Mouse (Mus musculus): ENCODE measurements around the gene Stx5a. TPM values are rescaled to one million over a fixed set of nuclear protein-coding genes. Genes with fewer than 3 reads are reported as not detected.
"Not testable (repeated sequence)": the region's sequence is repeated elsewhere in the genome, so short reads cannot be mapped to it uniquely, and the experiment has no call there.

The Stx5a gene
- total RNA-seq, 2 experiments from 2014 or later, result 59.1 to 60.5 TPM

DNA sequence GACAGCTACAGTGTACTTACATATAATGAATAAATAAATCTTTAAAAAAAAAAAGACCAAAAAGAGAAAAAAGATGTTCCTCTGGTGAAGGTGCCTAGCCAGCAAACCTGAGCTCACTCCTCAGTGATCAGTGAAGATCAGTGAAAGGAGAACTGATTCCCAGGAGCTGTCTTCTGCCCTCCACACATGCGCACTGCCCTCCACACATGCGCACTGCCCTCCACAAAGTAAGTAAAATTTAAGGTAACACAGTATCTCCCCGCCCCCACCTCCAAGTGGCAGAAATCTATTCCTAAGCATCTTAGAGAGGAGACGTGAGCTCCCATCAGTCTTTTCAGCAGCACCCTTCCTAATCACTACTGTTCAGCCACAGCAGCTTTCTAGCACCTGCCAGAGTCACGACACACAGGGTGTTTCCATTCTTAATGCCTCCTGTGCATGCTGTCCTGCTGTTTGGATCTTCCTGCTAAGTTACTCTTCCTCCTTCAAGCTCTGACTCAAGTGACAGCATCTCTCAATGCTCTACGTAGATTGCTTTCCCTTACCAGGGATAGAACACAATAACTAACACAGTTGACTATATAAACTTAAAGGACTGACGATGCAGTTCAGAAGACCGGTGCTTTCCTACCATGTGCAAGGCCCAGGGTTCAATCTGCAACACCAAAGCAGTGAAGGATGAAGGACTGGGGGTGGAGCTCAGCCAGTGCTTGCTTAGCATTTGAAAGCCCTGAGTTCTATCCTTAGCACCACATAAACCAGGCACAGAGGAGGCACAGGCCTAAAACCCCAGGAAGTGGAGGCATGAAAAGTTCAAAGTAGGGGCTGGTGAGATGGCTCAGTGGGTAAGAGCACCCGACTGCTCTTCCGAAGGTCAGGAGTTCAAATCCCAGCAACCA lies 25.1 kb upstream of the Stx5a start:
- no peak for DNase-seq (ENCODE audit: low spot score in 2 of 2)

DNA sequence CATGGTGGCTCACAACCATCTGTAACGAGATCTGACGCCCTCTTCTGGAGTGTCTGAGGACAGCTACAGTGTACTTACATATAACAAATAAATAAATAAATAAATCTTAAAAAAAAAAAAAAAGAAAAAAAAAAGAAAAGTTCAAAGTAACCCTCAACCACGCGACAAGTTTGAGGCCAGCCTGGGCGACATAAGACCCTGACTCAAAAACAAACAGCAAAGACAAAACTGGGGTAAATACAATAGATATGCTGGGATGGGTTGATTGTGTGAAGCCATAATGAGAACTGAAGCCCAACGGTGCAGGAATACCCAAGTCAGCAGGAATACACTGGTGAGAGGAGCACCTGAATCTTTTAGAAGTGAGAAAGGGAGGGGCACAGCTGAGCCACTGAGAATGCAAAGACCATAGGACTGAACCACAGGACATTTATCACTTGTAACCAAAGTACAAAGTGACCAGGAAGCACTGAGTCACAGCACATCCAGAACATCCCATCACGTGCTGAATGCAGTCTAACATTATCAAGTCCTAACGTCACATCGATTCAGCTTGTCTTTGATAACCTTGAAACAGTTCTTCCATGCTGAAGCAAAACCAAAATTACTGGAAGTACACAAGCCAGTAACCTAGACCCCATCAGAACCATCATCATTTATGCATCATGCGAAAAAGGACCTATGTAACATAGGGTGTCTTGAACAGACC lies 24.3 kb upstream of the Stx5a start:
- DNase-seq (ENCODE audit: low spot score in 2 of 2), result no peak

DNA sequence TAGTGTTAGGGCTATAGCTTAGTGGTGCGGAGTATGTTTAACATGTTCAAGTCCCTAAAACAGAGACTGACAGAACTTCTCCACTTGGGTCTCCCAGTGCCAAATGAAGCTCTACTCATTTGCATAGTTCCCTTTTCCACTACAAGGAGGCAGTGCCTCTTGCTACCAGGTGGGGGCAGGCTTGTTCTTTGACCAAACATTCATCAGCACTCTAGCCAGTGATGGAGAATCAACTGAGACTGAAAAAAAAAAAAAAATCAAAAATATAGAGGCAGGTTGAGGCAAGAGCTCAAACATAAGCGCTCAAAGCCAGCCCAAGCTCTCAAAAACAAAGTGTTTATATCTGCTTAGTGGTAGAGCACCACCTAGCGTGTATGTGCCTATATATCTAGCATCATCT lies 22.9 kb upstream of the Stx5a start:
- peak in 1 of 2 experiments; percentile 42 for DNase-seq (ENCODE audit: low spot score in 2 of 2)

DNA sequence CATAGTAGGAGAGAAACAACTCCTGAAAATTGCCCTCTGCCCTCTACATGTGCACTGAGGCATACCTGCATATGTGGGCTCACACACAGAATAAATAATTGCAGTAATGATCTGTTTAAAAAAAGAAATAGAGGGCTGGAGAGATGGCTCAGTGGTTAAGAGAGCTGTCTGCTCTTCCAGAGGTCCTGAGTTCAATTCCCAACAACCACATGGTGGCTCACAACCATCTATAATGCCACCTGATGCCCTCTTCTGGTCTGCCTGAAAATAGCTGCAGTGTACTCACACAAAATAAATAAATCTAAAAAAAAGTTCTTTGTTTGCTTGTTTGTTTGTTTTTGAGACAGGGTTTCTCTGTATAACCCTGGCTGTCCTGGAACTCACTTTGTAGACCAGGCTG lies 22.2 kb upstream of the Stx5a start:
- DNase-seq (ENCODE audit: low spot score in 2 of 2), result not testable (repeated sequence)

DNA sequence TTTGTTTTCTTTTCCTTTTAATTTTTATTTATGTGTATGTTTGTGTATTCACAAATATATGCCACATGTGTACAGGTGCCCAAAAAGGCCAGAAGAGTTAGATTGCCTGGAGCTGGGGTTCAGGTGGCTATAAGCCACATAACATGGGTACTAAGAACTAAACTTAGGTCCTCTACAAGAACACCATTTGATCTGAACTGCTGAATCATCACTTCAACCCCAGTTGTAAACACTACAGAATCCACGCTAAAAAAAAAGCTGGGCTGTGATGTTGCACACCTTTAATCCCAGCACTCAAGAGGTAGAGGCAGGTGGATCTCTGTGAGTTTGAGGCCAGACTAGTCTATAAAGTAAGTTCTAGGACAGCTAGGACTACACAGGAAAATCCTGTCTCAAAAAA lies 19.8 kb upstream of the Stx5a start:
- DNase-seq (ENCODE audit: low spot score in 2 of 2), result no peak

DNA sequence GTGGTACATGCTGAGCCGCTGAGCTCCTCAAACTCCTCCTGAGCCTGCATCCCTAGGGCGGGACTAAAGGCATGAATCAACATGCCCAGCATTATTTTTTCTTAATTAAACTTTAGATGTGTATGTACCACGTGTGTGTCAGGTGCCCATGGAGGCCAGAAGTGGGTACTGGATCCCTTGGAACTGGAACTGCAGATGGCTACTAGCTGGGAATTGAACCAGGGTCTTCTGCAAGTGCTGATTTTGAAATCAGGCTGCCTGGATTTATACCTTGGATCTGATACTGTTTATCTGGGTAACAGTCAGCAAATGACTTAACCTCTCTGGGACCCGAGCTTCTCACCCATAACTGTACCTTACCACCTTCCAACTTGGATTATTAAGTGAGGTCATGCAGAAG lies 19.2 kb upstream of the Stx5a start:
- no peak for DNase-seq (ENCODE audit: low spot score in 2 of 2)

DNA sequence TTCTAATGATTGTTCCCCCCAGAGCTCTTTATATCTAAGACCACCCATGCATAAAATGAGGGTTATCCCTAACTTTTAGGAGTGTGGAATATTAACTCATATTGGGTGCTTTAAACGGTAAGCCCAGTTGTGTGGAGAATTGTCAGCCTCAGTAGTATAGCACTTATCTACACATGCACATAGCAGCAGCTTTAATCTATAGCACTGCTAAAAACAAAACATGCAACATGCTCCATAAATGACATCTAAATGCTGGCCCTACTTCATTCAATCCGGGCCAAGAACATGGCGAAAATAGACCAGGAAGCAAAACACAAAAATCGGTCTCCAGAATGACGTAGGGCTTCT lies 18.7 kb upstream of the Stx5a start:
- no peak for DNase-seq (ENCODE audit: low spot score in 2 of 2)

DNA sequence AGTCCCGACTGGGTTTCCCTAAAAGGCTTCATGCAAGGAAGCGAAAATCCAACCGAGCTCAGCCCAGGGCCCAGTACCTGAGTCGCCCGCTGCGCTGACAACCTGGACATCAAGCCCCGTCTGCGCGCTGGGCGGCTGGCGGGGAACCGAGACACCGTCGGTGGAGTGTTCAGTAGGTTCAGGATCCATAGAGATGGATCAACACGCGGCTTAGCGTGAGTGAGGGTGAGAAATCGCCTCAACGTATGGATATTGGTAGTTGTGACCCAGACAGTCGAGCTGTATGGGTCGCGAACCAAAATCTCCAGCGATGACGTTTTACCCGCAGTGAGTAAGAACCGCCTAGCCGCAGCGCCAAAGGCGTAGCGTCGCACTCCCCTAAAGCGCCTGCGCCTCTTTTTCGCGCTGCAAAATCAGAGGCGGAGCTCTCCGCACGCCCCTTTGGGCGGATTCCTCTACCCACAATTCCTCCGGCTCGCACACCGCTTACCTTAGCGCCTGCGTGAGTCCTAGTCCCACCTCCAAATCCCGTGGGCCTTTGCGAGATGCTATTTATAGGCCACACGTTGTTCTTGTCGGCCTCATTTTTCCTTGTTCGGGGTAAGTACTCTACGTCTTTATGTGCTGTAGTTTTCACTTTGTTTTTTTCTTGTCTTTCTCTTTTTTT lies 18.2 kb upstream of the Stx5a start, which contains the start of gene Slc3a2:
Gene Slc3a2 (minus strand): TSS at position 463 of the 667 bp plus-strand sequence.
- peak; percentile 85 to 94 for DNase-seq (ENCODE audit: low spot score in 2 of 2)

DNA sequence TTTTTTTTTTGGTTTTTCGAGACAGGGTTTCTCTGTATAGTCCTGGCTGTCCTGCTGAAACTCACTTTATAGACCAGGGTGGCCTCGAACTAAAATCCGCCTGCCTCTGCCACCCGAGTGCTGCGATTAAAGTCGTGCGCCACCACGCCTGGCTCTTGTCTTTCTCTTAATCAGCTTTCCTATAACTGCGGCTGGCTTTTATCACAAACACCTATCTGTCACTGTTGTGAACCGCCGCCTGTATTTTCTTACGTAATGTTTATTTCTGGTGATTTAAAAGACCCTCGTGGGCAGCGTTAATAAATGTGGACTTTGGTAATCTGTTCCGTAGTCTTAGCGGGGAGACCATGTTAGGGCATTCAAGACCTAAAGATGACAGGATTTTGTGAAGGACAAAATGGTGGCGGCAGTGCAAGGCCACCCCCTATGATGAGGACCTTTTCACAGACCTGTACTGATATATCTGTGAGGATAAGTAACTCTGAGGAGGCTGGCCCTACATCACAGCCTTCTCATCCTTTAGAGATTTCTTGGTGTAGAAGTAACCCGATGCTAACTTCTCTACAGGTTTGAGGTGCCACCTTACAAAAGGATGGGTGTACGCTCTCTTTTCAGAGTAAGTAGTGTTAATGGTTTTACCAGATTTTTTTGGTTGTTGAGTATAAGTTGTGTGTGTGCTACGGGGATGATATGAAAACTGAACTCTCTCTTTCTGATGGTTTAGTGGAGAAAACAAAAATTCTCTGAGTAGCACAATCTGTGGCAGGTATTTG lies 17.5 kb upstream of the Stx5a start:
- DNase-seq (ENCODE audit: low spot score in 2 of 2), result peak in 1 of 2 experiments; percentile 14

DNA sequence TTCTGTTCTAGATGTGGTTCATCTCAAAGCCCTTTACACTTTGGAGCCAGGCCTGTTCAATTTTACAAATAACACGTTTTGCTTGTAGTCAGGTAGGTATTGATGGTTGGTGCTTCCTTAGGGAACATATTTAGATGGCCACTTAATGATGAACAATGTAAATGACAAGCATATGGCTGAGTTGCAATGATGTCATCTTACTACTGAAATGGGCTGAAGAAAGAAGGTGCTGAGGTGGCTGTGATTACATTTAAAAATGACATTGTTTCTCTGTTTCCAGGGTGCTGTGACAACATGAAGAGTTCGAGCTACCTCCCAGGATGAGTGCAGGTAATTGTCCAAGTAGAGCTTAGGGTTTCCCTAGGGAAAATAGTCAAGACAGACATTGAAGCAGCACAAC lies 16.8 kb upstream of the Stx5a start:
- DNase-seq (ENCODE audit: low spot score in 2 of 2), result no peak

DNA sequence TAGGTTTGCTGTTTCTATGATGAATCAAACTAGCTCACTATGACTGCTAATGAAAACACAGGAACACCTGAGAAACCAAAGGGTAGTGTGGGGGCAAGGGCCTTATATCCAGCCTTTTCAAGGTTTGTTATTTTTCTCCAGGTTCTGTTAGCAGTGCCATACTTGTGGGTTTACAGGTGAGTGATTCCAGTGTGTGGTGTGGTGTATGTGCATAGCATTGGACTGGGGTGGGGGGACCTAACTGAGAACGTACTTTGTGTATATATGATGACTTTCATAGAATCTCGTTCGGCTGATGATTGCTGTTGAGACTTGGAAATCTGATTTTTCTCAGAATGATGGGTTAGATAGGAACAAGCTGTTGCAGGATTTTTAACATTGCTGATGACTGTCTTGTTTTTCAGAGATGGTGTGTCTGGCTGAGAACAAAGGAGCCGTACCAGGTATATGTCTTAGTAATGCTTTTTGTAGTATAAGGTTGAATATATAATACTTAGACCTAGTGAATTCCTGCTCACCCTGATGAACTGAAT lies 16.1 kb upstream of the Stx5a start:
- DNase-seq (ENCODE audit: low spot score in 2 of 2), result no peak

DNA sequence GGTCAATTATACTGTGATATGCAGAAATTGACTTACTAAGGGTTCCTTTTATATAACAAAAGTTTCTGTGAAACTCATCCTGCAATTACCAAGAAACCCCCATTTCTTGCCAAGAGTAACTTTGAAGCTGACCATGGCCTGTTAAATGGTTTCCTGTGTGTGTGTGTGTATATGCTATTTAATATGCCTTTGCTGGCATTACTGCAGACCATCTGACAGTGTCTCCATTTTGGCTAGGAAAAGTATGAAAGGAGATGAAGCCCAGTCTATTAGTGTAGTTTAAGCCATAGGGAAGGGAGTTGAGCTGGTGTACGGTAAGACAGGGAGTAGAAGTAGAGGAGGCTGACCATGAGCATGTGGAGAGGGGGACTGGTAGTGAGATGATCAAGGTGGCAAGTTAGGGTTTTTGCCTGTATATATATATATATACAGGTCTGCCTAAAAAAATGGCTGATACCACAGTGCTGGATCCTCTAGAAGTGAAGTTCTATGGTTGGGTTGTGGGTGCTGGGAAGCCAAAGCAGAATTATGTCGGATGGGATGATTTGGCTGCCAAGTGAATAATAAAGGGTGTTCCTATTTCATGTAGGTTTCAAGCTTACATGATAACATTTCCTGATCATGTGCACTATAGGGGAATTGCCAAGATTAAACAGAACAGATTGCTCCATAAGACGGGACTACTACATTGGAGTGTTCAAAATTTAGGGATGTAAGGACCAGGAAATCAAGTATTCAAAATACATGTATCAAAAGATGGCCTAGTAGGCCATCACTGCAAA lies 14.4 kb upstream of the Stx5a start:
- DNase-seq (ENCODE audit: low spot score in 2 of 2), result no peak

DNA sequence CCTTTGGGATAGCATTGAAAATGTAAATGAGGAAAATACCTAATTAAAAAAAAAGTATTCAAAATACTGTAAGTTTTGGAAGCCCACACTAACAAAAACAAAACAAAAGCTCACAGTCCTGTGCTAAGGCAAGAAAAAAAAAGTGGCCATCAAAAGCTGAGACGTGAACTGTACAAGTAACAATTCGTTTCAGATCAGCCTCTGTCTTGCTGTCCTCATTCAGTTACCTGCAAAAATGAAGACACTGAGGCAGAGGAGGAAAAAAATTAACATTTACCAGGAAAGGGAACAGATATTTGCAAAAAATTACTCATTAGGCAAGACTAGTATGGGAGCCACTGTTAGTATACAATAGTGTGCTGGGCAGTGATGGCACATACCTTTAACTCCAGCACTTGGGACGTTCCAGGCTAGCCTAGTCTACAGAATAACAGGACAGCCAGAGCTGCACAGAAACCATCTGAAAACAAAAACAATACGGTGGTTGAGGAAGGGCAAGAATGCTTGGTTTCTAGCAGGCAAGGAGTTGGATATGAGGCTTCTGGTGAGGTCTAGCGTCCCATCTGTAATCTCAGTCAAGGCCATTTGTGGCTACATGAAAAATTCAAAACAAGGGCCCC lies 13.6 kb upstream of the Stx5a start:
- no peak for DNase-seq (ENCODE audit: low spot score in 2 of 2)

DNA sequence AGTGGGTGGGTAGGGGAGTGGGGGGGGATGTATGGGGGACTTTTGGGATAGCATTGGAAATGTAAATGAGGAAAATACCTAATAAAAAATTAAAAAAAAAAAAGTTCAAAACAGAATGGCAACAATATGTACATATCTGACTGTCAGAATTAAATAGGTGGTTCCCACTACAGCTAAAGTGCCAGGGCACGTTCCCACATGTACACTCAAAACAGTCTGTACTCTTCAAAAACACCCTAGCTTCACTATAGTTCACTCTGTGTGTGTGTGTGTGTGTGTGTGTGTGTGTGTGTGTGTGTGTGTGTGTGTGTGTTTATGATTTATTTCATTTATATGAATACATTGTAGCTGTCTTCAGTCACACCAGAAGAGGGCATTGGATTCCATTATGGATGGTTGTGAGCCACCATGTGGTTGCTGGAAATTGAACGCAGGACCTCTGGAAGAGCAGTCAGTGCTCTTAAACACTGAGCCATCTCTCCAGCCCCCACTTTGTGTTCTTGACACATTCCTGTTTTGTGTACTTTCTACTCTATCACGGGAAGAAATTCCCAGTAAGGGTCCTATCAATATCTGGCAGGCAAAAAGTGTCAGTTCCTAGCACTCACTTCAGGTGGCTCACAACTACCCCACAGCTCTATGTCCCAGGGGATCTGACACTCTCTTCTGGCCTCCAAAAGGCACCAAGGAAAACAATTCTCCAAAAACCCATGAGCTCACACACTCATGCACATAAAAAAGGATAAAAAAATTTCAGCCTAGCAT lies 12.7 kb upstream of the Stx5a start:
- DNase-seq (ENCODE audit: low spot score in 2 of 2), result not testable (repeated sequence)

DNA sequence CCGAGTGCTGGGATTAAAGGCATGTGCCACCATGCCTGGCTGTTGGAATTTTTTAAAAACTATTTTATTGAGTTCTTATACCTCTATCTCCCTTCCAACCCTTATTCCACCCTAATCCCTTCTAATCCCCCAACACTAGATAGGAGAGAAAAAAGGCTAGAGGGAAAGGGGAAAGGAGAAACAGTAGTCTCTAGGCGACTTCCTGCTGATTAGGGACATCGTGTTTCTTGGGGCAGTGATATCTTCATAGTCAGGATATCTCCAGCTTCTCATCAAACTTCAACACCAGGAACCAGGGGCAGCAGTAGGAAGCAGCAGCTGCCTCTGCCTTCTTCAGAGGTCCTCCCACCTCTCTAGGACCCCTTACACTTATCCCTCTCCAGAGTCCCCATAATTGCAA lies 6.9 kb upstream of the Stx5a start:
- DNase-seq (ENCODE audit: low spot score in 2 of 2), result no peak

DNA sequence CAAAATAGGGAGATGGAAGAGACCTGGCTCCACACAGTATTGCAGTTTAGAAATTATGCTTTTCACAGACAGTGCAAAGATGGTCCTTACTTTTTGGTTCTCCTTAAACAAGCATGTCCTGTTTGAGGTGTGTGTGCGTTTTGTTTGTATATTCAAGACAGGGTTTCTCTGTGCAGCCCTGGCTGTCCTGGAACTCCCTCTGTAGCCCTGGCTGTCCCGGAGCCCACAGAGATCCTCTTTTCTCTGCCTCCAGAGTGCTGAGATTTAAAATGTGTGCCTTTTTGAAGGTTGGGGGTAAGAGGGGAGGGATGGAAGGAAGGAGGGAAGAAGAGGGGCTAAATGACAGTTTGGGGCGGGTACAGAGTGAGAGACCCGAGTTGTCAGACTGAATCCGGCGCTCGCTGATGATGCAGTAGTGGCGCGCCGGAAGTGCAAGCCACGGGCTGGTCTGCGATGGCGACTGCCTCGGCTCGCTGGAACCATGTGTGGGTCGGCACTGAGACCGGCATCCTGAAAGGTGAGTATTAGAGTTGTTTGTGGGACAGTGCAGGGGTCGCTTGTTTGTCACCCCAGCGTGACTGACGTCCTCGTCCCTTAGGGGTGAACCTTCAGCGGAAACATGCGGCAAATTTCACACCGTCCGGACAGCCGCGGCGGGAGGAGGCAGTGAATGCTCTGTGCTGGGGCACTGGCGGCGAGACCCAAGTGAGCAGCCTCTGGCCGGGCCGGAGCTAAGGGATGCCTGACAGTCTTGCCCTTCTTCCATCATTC lies 5.6 kb upstream of the Stx5a start, which contains the start of gene Wdr74:
Gene Wdr74 (plus strand): TSS at position 439 of the 771 bp plus-strand sequence.
- DNase-seq (ENCODE audit: low spot score in 2 of 2), result peak; percentile 87 to 93

DNA sequence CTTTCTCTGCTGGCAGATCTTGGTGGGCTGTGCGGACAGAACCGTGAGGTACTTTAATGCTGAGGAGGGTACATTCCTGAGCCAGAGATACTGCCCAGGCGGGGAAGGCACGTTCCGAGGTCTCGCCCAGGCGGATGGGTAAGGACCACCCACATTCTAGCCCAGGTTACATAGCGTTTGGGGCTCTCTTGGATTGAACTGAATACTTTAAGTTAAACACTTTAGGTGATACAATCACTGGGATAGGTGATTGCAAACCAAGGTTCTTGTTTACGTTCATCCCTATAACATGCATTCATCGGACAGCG lies 5.1 kb upstream of the Stx5a start:
- DNase-seq (ENCODE audit: low spot score in 2 of 2), result no peak

DNA sequence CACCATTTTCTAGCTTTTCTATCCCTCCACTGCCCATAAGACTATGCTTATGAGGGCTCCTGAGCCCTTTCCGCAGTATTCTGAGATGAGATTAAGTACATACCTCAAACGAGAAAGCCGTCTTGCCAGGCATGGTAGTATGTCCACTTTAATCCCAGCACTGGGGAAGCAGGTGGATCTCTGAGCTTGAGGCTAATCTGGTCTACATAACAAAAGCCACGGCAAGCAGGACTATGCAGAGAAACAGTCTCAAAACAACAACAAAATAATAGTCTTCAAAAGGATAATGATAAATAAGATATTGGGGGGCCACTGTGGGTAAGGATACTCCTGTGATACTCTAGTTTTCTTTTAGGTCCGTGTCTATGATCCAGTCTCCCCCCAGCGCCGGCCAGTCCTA lies 2.3 kb upstream of the Stx5a start:
- DNase-seq (ENCODE audit: low spot score in 2 of 2), result no peak
